Mouse (Mus musculus): Measurements from ENCODE around the gene Hhipl2. TPM values are rescaled to one million over a fixed set of nuclear protein-coding genes. Genes with fewer than 3 reads are reported as not detected.

Hhipl2 gene
- not detected for polyA plus RNA-seq (2014; fragmentation: Illumina TruSeq; extraction: RNeasy Lipid Tissue Mini Kit (QIAGEN cat#74804); ENCODE audit: low replicate concordance)

GRCm38 (mm10) chr1:183417873-183418272 lies at the start of gene Hhipl2:
Gene Hhipl2, plus strand, starts transcription at chr1:183418215.

GRCm38 (mm10) chr1:183369427-183370014 lies 48.5 kb upstream of the Hhipl2 start, which contains the start of gene Mia3:
Gene Mia3, minus strand, starts transcription at chr1:183369553.

GRCm38 (mm10) chr1:183388426-183389406 lies 29.3 kb upstream of the Hhipl2 start, which contains the start of gene Taf1a:
Gene Taf1a, plus strand, starts transcription at chr1:183388981.

Other genes starting within 250 kb of the Hhipl2 start
- gene Disp1, start 196.7 kb upstream of the Hhipl2 start, polyA plus RNA-seq (2014; fragmentation: Illumina TruSeq; extraction: RNeasy Lipid Tissue Mini Kit (QIAGEN cat#74804); ENCODE audit: low replicate concordance) = 0.71 TPM
- 125 TPM for gene Aida, start 121.6 kb upstream of the Hhipl2 start, polyA plus RNA-seq (2014; fragmentation: Illumina TruSeq; extraction: RNeasy Lipid Tissue Mini Kit (QIAGEN cat#74804); ENCODE audit: low replicate concordance)
- gene Brox, start 120.9 kb upstream of the Hhipl2 start, polyA plus RNA-seq (2014; fragmentation: Illumina TruSeq; extraction: RNeasy Lipid Tissue Mini Kit (QIAGEN cat#74804); ENCODE audit: low replicate concordance) = 119 TPM
- 211 TPM for gene Mia3, start 48.7 kb upstream of the Hhipl2 start, polyA plus RNA-seq (2014; fragmentation: Illumina TruSeq; extraction: RNeasy Lipid Tissue Mini Kit (QIAGEN cat#74804); ENCODE audit: low replicate concordance)
- gene Taf1a, start 29.2 kb upstream of the Hhipl2 start, polyA plus RNA-seq (2014; fragmentation: Illumina TruSeq; extraction: RNeasy Lipid Tissue Mini Kit (QIAGEN cat#74804); ENCODE audit: low replicate concordance) = 8.5 TPM